Mouse (Mus musculus): ENCODE results near the gene Iqce.

- no peak for TF ChIP-seq CTCF (IDR thresholded peaks at IDR 0.05; ENCODE audit: borderline replicate concordance, extremely low read depth, insufficient read depth, insufficient read length)
- TF ChIP-seq POLR2A (IDR thresholded peaks at IDR 0.05; ENCODE audit: borderline replicate concordance, extremely low read depth, insufficient read depth, insufficient read length, poor library complexity, severe bottlenecking): no peak
Observed at GRCm38 (mm10) chr5:140720773-140721172, 18.6 kb upstream of the Iqce start.
